Mouse (Mus musculus) myocyte (in vitro differentiated cells): ENCODE measurements around the gene Akap4. TPM values are rescaled to one million over a fixed set of nuclear protein-coding genes. Genes with fewer than 3 reads are reported as not detected.

Experiments
- H3K27me3 ChIP-seq: one replicate; pipeline ENCODE4 v1.6.1; 2011; ENCODE audit not compliant: control insufficient read depth, insufficient read depth, insufficient read length
- H3K36me3 ChIP-seq: one replicate; pipeline ENCODE4 v1.6.1; 2011; ENCODE audit not compliant: control insufficient read depth, insufficient read depth
- H3K4me2 ChIP-seq: one replicate; pipeline ENCODE4 v1.6.1; 2011; ENCODE audit warnings: low read depth, control low read depth
- H3K4me3 ChIP-seq: one replicate; pipeline ENCODE4 v1.5.1; 2011; ENCODE audit warnings: mild to moderate bottlenecking, control low read depth, moderate library complexity
- H3K79me2 ChIP-seq: one replicate; pipeline ENCODE4 v1.6.1; 2011; ENCODE audit not compliant: control insufficient read depth, insufficient read depth
- H3ac ChIP-seq: one replicate; pipeline ENCODE4 v1.6.1; 2011; ENCODE audit not compliant: control insufficient read depth, insufficient read length
- CEBPB ChIP-seq: IDR thresholded peaks from 2 replicates; pipeline ENCODE4 v1.6.1; 2011; ENCODE audit warnings: mild to moderate bottlenecking, moderate library complexity; ENCODE audit not compliant: poor library complexity, insufficient read depth, severe bottlenecking
- E2F4 ChIP-seq: IDR thresholded peaks from one replicate; pipeline ENCODE4 v1.6.1; 2011; ENCODE audit warnings: mild to moderate bottlenecking, control low read depth, moderate library complexity; ENCODE audit not compliant: insufficient read depth
- MAX ChIP-seq: IDR thresholded peaks from one replicate; pipeline ENCODE4 v1.6.1; 2011; ENCODE audit warnings: low read depth, mild to moderate bottlenecking, control low read depth
- MYOD1 ChIP-seq, 3 experiments: IDR thresholded peaks; one replicate each; pipeline ENCODE4 v1.6.1; 2011; ENCODE audit warnings: control low read depth in 2 of 3, low read depth in 2 of 3, mild to moderate bottlenecking in 2 of 3, moderate library complexity in 1 of 3; ENCODE audit not compliant: insufficient read length in 2 of 3, control insufficient read depth in 1 of 3
- MYOG ChIP-seq, 3 experiments: IDR thresholded peaks; one replicate each; pipeline ENCODE4 v1.6.1; 2011; ENCODE audit warnings: control low read depth in 2 of 3, low read depth in 2 of 3, mild to moderate bottlenecking in 2 of 3; ENCODE audit not compliant: insufficient read length in 2 of 3, control insufficient read depth in 1 of 3, insufficient read depth in 1 of 3
- POLR2A ChIP-seq: IDR thresholded peaks from one replicate; pipeline ENCODE4 v1.6.1; 2011; ENCODE audit warnings: low read depth, mild to moderate bottlenecking, control low read depth, moderate library complexity; ENCODE audit not compliant: insufficient read length
- POLR2AphosphoS2 ChIP-seq: IDR thresholded peaks from one replicate; pipeline ENCODE4 v1.6.1; 2011; ENCODE audit warnings: low read depth, control low read depth; ENCODE audit not compliant: insufficient read length
- REST ChIP-seq: IDR thresholded peaks from one replicate; pipeline ENCODE4 v1.6.1; 2011; ENCODE audit warnings: mild to moderate bottlenecking, control low read depth, moderate library complexity; ENCODE audit not compliant: insufficient read depth, insufficient read length
- SRF ChIP-seq: IDR thresholded peaks from one replicate; pipeline ENCODE4 v1.6.1; 2011; ENCODE audit warnings: low read depth; ENCODE audit not compliant: control insufficient read depth, insufficient read length
- TCF12 ChIP-seq: IDR thresholded peaks from one replicate; pipeline ENCODE4 v1.6.1; 2011; ENCODE audit warnings: mild to moderate bottlenecking, control low read depth; ENCODE audit not compliant: poor library complexity, insufficient read depth, severe bottlenecking
- TCF3 ChIP-seq: IDR thresholded peaks from one replicate; pipeline ENCODE4 v1.6.1; 2011; ENCODE audit warnings: low read depth, control low read depth; ENCODE audit not compliant: insufficient read length
- USF1 ChIP-seq: IDR thresholded peaks from one replicate; pipeline ENCODE4 v1.6.1; 2011; ENCODE audit warnings: low read depth, mild to moderate bottlenecking, control low read depth, moderate library complexity
- polyA plus RNA-seq: library from polyadenylated mRNA; unstranded; fragments of >200 nt; fragmentation: generic; extraction: Trizol; gene quantifications from one replicate; pipeline ENCODE4 v1.2.1, GENCODE M21; 2012; ENCODE audit warnings: missing spikeins

Akap4 gene
- polyA plus RNA-seq, 1 experiment: not detected

DNA sequence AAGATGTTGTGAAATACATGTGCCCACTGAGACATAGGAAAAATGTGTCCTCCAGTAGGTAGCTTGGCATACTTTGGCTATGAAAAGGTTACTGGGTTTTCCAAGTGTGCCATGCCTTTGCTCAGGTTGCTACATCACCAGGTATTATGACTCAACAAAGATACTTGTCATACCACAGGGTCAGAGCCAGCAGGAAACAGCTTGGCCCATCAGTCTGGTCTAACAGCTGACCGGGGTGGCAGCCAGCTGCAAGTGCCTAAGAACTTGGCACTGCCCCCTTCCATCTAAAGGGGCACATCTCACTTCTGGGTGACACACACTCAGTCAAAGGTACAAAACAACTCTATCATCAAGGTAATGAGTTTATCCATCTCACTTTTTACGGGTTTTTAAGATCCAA lies 683 bp downstream of the Akap4 start:
- no peaks in the 10 kb centered on the region for H3K27me3 ChIP-seq
- no peak overlapping the region for H3K4me2 ChIP-seq
- H3ac ChIP-seq: no peak overlapping the region
- no peaks in the 10 kb centered on the region for H3K36me3 ChIP-seq
- H3K79me2 ChIP-seq: no peaks in the 10 kb centered on the region
- no peak overlapping the region for H3K4me3 ChIP-seq
- TF ChIP-seq TCF3 (no peak), POLR2A (no peak), MYOD1 (IDR thresholded peaks at IDR 0.05; ENCODE audit: control insufficient read depth in 1 of 3, insufficient read length in 2 of 3, low read depth in 2 of 3) (no peak), SRF (no peak), MAX (no peak), MYOG (IDR thresholded peaks at IDR 0.05; ENCODE audit: control insufficient read depth in 1 of 3, insufficient read depth in 1 of 3, insufficient read length in 2 of 3, low read depth in 2 of 3) (no peak), CEBPB (no peak), TCF12 (no peak), USF1 (no peak), REST (no peak), POLR2AphosphoS2 (no peak), E2F4 (no peak)

- Histone ChIP-seq H3ac (no peak overlapping the region), H3K4me3 (no peak overlapping the region), H3K4me2 (no peak overlapping the region), H3K36me3 (no peaks in the 10 kb centered on the region), H3K27me3 (no peaks in the 10 kb centered on the region), H3K79me2 (no peaks in the 10 kb centered on the region)
- TF ChIP-seq SRF (no peak), CEBPB (no peak), MAX (no peak), REST (no peak), POLR2A (no peak), E2F4 (no peak), MYOD1 (IDR thresholded peaks at IDR 0.05; ENCODE audit: control insufficient read depth in 1 of 3, insufficient read length in 2 of 3, low read depth in 2 of 3) (no peak), TCF12 (no peak), MYOG (IDR thresholded peaks at IDR 0.05; ENCODE audit: control insufficient read depth in 1 of 3, insufficient read depth in 1 of 3, insufficient read length in 2 of 3, low read depth in 2 of 3) (no peak), USF1 (no peak), TCF3 (no peak), POLR2AphosphoS2 (no peak)
Measured at GRCm38 (mm10) chrX:7079820-7080429, 12.6 kb downstream of the Akap4 start.

GRCm38 (mm10) chrX:7085878-7086277 lies 18.6 kb downstream of the Akap4 start:
- Histone ChIP-seq H3K27me3 (no peaks in the 10 kb centered on the region), H3K4me3 (no peak overlapping the region), H3K79me2 (no peaks in the 10 kb centered on the region), H3K36me3 (no peaks in the 10 kb centered on the region), H3K4me2 (no peak overlapping the region), H3ac (no peak overlapping the region)
- TF ChIP-seq TCF12: no peak
- no peak for TF ChIP-seq CEBPB

- no peak overlapping the region for H3K4me2 ChIP-seq
Measured at GRCm38 (mm10) chrX:7090323-7090722, 23.0 kb downstream of the Akap4 start.

GRCm38 (mm10) chrX:7102280-7102679 lies 35.0 kb downstream of the Akap4 start:
- Histone ChIP-seq H3K4me3 (no peak overlapping the region), H3K36me3 (no peaks in the 10 kb centered on the region), H3K27me3 (no peaks in the 10 kb centered on the region), H3ac (no peak overlapping the region), H3K4me2 (no peak overlapping the region), H3K79me2 (no peaks in the 10 kb centered on the region)
- no peak for TF ChIP-seq POLR2AphosphoS2
- no peak for TF ChIP-seq MAX
- no peak for TF ChIP-seq TCF3

More at GRCm38 (mm10) chrX:7090323-7090722, 23.0 kb downstream of the Akap4 start:
- Histone ChIP-seq H3K27me3 (no peaks in the 10 kb centered on the region), H3ac (no peak overlapping the region), H3K79me2 (no peaks in the 10 kb centered on the region), H3K36me3 (no peaks in the 10 kb centered on the region), H3K4me3 (no peak overlapping the region)
- TF ChIP-seq TCF12 (no peak), SRF (no peak)

DNA sequence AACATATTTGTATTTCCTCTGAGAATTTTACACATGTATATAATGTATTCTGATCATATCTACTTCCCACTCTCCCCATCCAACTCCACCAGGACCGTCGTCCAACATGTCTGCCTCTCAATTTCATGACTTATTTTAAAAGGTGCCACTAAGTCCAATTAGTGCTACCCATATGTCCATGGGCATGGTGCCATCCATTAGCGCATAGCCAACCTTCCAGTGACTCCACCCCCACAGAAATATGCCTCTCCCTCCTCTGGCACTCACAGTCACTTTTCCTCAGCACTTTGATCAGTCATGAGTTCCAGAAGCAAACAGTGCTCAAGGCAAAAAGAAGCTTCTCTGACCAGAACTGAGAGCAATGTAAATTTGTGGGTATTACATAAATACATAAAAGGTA lies 47.6 kb downstream of the Akap4 start:
- H3K4me2 ChIP-seq: no peak overlapping the region
- no peaks in the 10 kb centered on the region for H3K79me2 ChIP-seq
- TF ChIP-seq TCF12 (no peak), CEBPB (no peak), TCF3 (no peak), SRF (no peak), POLR2A (no peak), MYOG (IDR thresholded peaks at IDR 0.05; ENCODE audit: control insufficient read depth in 1 of 3, insufficient read depth in 1 of 3, insufficient read length in 2 of 3, low read depth in 2 of 3) (no peak), REST (no peak), E2F4 (no peak), USF1 (no peak), MYOD1 (IDR thresholded peaks at IDR 0.05; ENCODE audit: control insufficient read depth in 1 of 3, insufficient read length in 2 of 3, low read depth in 2 of 3) (no peak), POLR2AphosphoS2 (no peak), MAX (no peak)
- H3K36me3 ChIP-seq: no peaks in the 10 kb centered on the region
- no peaks in the 10 kb centered on the region for H3K27me3 ChIP-seq
- no peak overlapping the region for H3K4me3 ChIP-seq
- H3ac ChIP-seq: no peak overlapping the region
